Mouse (Mus musculus) forebrain, embryonic 11.5 days (tissue): ENCODE measurements around the gene Plod1. TPM values are rescaled to one million over a fixed set of nuclear protein-coding genes. Genes with fewer than 3 reads are reported as not detected.

ENCODE experiments used
- ATAC-seq: fragments of 200-750 bp; cut with Nextera tagmentation; replicated peaks from 2 replicates; pipeline ENCODE4 v1.8.0; 2017; ENCODE audit warnings: moderate TSS enrichment; ENCODE audit not compliant: low FRiP score
- DNase-seq: peaks from one replicate; pipeline ENCODE4 v3.0.0-alpha.2; 2017; ENCODE audit warnings: low spot score
- H3K27ac ChIP-seq: fragments of 300-500 bp; sonication (generic); 2 replicates; pipeline ENCODE4 v1.5.1; 2014; ENCODE audit warnings: low read depth, low read length
- H3K27me3 ChIP-seq: fragments of 300-500 bp; sonication (generic); 2 replicates; pipeline ENCODE4 v1.6.1; 2014; ENCODE audit warnings: mild to moderate bottlenecking, low read length, mixed read lengths; ENCODE audit not compliant: control insufficient read depth, insufficient read depth
- H3K36me3 ChIP-seq: fragments of 300-500 bp; sonication (generic); 2 replicates; pipeline ENCODE4 v1.6.1; 2014; ENCODE audit warnings: mild to moderate bottlenecking, low read length, moderate library complexity, mixed read lengths; ENCODE audit not compliant: control insufficient read depth, insufficient read depth
- H3K4me1 ChIP-seq: fragments of 300-500 bp; sonication (generic); replicated peaks from 2 replicates; pipeline ENCODE4 v1.6.1; 2014; ENCODE audit warnings: low read length, mixed read lengths; ENCODE audit not compliant: control insufficient read depth, insufficient read depth
- H3K4me2 ChIP-seq: fragments of 300-500 bp; sonication (generic); 2 replicates; pipeline ENCODE4 v1.6.1; 2014; ENCODE audit warnings: low read depth, mild to moderate bottlenecking, low read length, moderate library complexity, mixed read lengths; ENCODE audit not compliant: severe bottlenecking
- H3K4me3 ChIP-seq: fragments of 300-500 bp; sonication (generic); 2 replicates; pipeline ENCODE4 v1.5.1; 2014; ENCODE audit warnings: low read depth, low read length
- H3K9ac ChIP-seq: fragments of 300-500 bp; sonication (generic); 2 replicates; pipeline ENCODE4 v1.6.1; 2014; ENCODE audit warnings: low read length
- H3K9me3 ChIP-seq: fragments of 300-500 bp; sonication (generic); 2 replicates; pipeline ENCODE4 v1.6.1; 2016; ENCODE audit warnings: low read length, mixed read lengths; ENCODE audit not compliant: control insufficient read depth
- WGBS: fragments of 180-500 bp; shearing (Covaris S2); extraction: QIAGEN DNeasy Blood & Tissue Kit; methylation state at CpG from one replicate; pipeline ENCODE4 v1.1.7; 2014; 5-methylcytosine and 5-hydroxymethylcytosine counted together
- polyA plus RNA-seq: library from polyadenylated mRNA; unstranded; fragments of >200 nt; fragmentation: Nextera tagmentation; extraction: Ambion mirVana; gene quantifications from 2 replicates; pipeline ENCODE4 v1.2.1, GENCODE M21; 2014

The Plod1 gene
- polyA plus RNA-seq, 1 experiment from 2014 or later = 21.6 TPM

- no peaks in the 10 kb centered on the region for H3K27me3 ChIP-seq
- ATAC-seq (no peak), DNase-seq (no peak)
- no peak overlapping the region for H3K4me3 ChIP-seq
- H3K9ac ChIP-seq = no peak overlapping the region
- no peaks in the 10 kb centered on the region; the same call in 1 of the 2 replicates for H3K36me3 ChIP-seq
- H3K4me2 ChIP-seq = no peak overlapping the region
- H3K27ac ChIP-seq = no peak overlapping the region
- no peaks in the 10 kb centered on the region; the same call in 1 of the 2 replicates for H3K4me1 ChIP-seq
- H3K9me3 ChIP-seq = no peaks in the 10 kb centered on the region
- 79% methylated on average over 5 of the region's 5 CpGs for WGBS
These were observed 30.3 kb downstream of the Plod1 start for GRCm38 (mm10) chr4:147906230-147906629.

GRCm38 (mm10) chr4:147905090-147905659 lies 31.4 kb downstream of the Plod1 start:
- H3K4me3 ChIP-seq = peak overlapping the region; percentile 74
- H3K4me2 ChIP-seq = peak overlapping the region; percentile 53
- no peaks in the 10 kb centered on the region for H3K27me3 ChIP-seq
- H3K9ac ChIP-seq = peak overlapping the region; percentile 75; the same call in 1 of the 2 replicates
- H3K36me3 ChIP-seq = peaks cover 2% of the 10 kb centered on the region; the same call in 1 of the 2 replicates
- H3K27ac ChIP-seq = no peak overlapping the region
- no peak for DNase-seq
- H3K9me3 ChIP-seq = no peaks in the 10 kb centered on the region
- H3K4me1 ChIP-seq = no peaks in the 10 kb centered on the region; the same call in 1 of the 2 replicates
- 3% methylated on average over 8 of the region's 8 CpGs for WGBS
- peak; percentile 34 for ATAC-seq

- no peaks in the 10 kb centered on the region for H3K9me3 ChIP-seq
- peak; percentile 95 for ATAC-seq
- no peaks in the 10 kb centered on the region for H3K27me3 ChIP-seq
- peak within 1 kb of the TSS; percentile 75 for H3K9ac ChIP-seq
- peak within 1 kb of the TSS; percentile 74 for H3K4me3 ChIP-seq
- H3K4me1 ChIP-seq = no peaks in the 10 kb centered on the region; the same call in 1 of the 2 replicates
- WGBS = under 1% methylated on average over 43 of the region's 59 CpGs
- H3K27ac ChIP-seq = peak within 1 kb of the TSS; percentile 55; the same call in 1 of the 2 replicates
- H3K4me2 ChIP-seq = peak within 1 kb of the TSS; percentile 54
- peaks cover 2% of the 10 kb centered on the region; the same call in 1 of the 2 replicates for H3K36me3 ChIP-seq
- peak; percentile 94 for DNase-seq
These were observed 32.1 kb downstream of the Plod1 start, which contains the start of gene Mfn2 for GRCm38 (mm10) chr4:147904313-147905089. TSS of gene Mfn2 (minus strand) at chr4:147904704.

- no peaks in the 10 kb centered on the region for H3K27me3 ChIP-seq
- no peak overlapping the region for H3K27ac ChIP-seq
- peak overlapping the region; percentile 54 for H3K4me2 ChIP-seq
- ATAC-seq (no peak), DNase-seq (no peak)
- peaks cover 2% of the 10 kb centered on the region; the same call in 1 of the 2 replicates for H3K36me3 ChIP-seq
- H3K9ac ChIP-seq = no peak overlapping the region
- H3K4me1 ChIP-seq = no peaks in the 10 kb centered on the region; the same call in 1 of the 2 replicates
- no peaks in the 10 kb centered on the region for H3K9me3 ChIP-seq
- peak overlapping the region; percentile 74 for H3K4me3 ChIP-seq
- WGBS = 74% methylated on average over 3 of the region's 3 CpGs
These were observed 33.0 kb downstream of the Plod1 start for GRCm38 (mm10) chr4:147903601-147904000.

GRCm38 (mm10) chr4:147902906-147903500 lies 33.6 kb downstream of the Plod1 start:
- H3K27ac ChIP-seq = no peak overlapping the region
- no peaks in the 10 kb centered on the region for H3K9me3 ChIP-seq
- H3K27me3 ChIP-seq = no peaks in the 10 kb centered on the region
- ATAC-seq (no peak), DNase-seq (no peak)
- 90% methylated on average over 12 of the region's 12 CpGs for WGBS
- H3K4me3 ChIP-seq = no peak overlapping the region
- no peaks in the 10 kb centered on the region; the same call in 1 of the 2 replicates for H3K4me1 ChIP-seq
- H3K4me2 ChIP-seq = no peak overlapping the region
- peaks cover 2% of the 10 kb centered on the region; the same call in 1 of the 2 replicates for H3K36me3 ChIP-seq
- H3K9ac ChIP-seq = no peak overlapping the region

- H3K4me1 ChIP-seq = no peaks in the 10 kb centered on the region; the same call in 1 of the 2 replicates
- H3K27me3 ChIP-seq = no peaks in the 10 kb centered on the region
- WGBS = 93% methylated on average over 7 of the region's 7 CpGs
- no peak overlapping the region for H3K4me2 ChIP-seq
- no peak overlapping the region for H3K4me3 ChIP-seq
- no peak overlapping the region for H3K9ac ChIP-seq
- DNase-seq (no peak), ATAC-seq (no peak)
- H3K36me3 ChIP-seq = peaks cover 2% of the 10 kb centered on the region; the same call in 1 of the 2 replicates
- H3K27ac ChIP-seq = no peak overlapping the region
- H3K9me3 ChIP-seq = no peaks in the 10 kb centered on the region
These were observed 36.1 kb downstream of the Plod1 start for GRCm38 (mm10) chr4:147900452-147900851.

- 82% methylated on average over 3 of the region's 3 CpGs for WGBS
These were observed 39.2 kb downstream of the Plod1 start for GRCm38 (mm10) chr4:147897348-147897747.

GRCm38 (mm10) chr4:147896411-147896810 lies 40.2 kb downstream of the Plod1 start:
- H3K4me2 ChIP-seq = no peak overlapping the region
- no peaks in the 10 kb centered on the region for H3K9me3 ChIP-seq
- no peak for ATAC-seq
- no peak overlapping the region for H3K27ac ChIP-seq
- WGBS = 78% methylated on average over 1 of the region's 1 CpGs
- H3K9ac ChIP-seq = no peak overlapping the region
- no peak for DNase-seq
- no peaks in the 10 kb centered on the region for H3K4me1 ChIP-seq
- H3K4me3 ChIP-seq = no peak overlapping the region
- H3K27me3 ChIP-seq = no peaks in the 10 kb centered on the region
- H3K36me3 ChIP-seq = peaks cover 2% of the 10 kb centered on the region; the same call in 1 of the 2 replicates

More at GRCm38 (mm10) chr4:147897348-147897747, 39.2 kb downstream of the Plod1 start:
- ATAC-seq (no peak), DNase-seq (no peak)
- H3K4me2 ChIP-seq = no peak overlapping the region
- H3K36me3 ChIP-seq = peaks cover 2% of the 10 kb centered on the region; the same call in 1 of the 2 replicates
- H3K27ac ChIP-seq = no peak overlapping the region
- no peaks in the 10 kb centered on the region for H3K4me1 ChIP-seq
- H3K9me3 ChIP-seq = no peaks in the 10 kb centered on the region
- H3K27me3 ChIP-seq = no peaks in the 10 kb centered on the region
- no peak overlapping the region for H3K9ac ChIP-seq
- H3K4me3 ChIP-seq = no peak overlapping the region
